Mouse (Mus musculus) heart, embryonic 11.5 days (tissue): ENCODE measurements around the gene Tmem79. TPM values are rescaled to one million over a fixed set of nuclear protein-coding genes. Genes with fewer than 3 reads are reported as not detected.

Experiments used
- ATAC-seq: fragments of 200-750 bp; cut with Nextera tagmentation; replicated peaks from 2 replicates; pipeline ENCODE4 v1.8.0; 2017; ENCODE audit warnings: moderate library complexity; ENCODE audit not compliant: insufficient number of reproducible peaks, low FRiP score, low TSS enrichment
- H3K27ac ChIP-seq: fragments of 300-500 bp; sonication (generic); 2 replicates; pipeline ENCODE4 v1.5.1; 2014; ENCODE audit warnings: mild to moderate bottlenecking, low read depth, low read length
- H3K27me3 ChIP-seq: fragments of 300-500 bp; sonication (generic); 2 replicates; pipeline ENCODE4 v1.6.1; 2014; ENCODE audit warnings: mild to moderate bottlenecking, low read length, mixed read lengths; ENCODE audit not compliant: control insufficient read depth, insufficient read depth
- H3K36me3 ChIP-seq: fragments of 300-500 bp; sonication (generic); 2 replicates; pipeline ENCODE4 v1.6.1; 2014; ENCODE audit warnings: mild to moderate bottlenecking, low read length, moderate library complexity, mixed read lengths; ENCODE audit not compliant: control insufficient read depth, insufficient read depth
- H3K4me1 ChIP-seq: fragments of 300-500 bp; sonication (generic); 2 replicates; pipeline ENCODE4 v1.6.1; 2014; ENCODE audit warnings: low read length; ENCODE audit not compliant: control insufficient read depth, insufficient read depth
- H3K4me2 ChIP-seq: fragments of 300-500 bp; sonication (generic); 2 replicates; pipeline ENCODE4 v1.6.1; 2014; ENCODE audit warnings: mild to moderate bottlenecking, moderate library complexity
- H3K4me3 ChIP-seq: fragments of 300-500 bp; sonication (generic); 2 replicates; pipeline ENCODE4 v1.5.1; 2014; ENCODE audit warnings: low read depth, low read length
- H3K9ac ChIP-seq: fragments of 300-500 bp; sonication (generic); 2 replicates; pipeline ENCODE4 v1.6.1; 2014; ENCODE audit warnings: mild to moderate bottlenecking, low read depth, low read length, moderate library complexity
- H3K9me3 ChIP-seq: fragments of 300-500 bp; sonication (generic); replicated peaks from 2 replicates; pipeline ENCODE4 v1.6.1; 2016; ENCODE audit warnings: low read length; ENCODE audit not compliant: control insufficient read depth
- WGBS: fragments of 180-500 bp; shearing (Covaris S2); extraction: QIAGEN DNeasy Blood & Tissue Kit; methylation state at CpG from one replicate; pipeline ENCODE4 v1.1.7; 2014; ENCODE audit not compliant: insufficient replicate concordance; 5-methylcytosine and 5-hydroxymethylcytosine counted together
- polyA plus RNA-seq: library from polyadenylated mRNA; unstranded; fragments of >200 nt; fragmentation: Nextera tagmentation; extraction: Ambion mirVana; gene quantifications from 2 replicates; pipeline ENCODE4 v1.2.1, GENCODE M21; 2014

The Tmem79 gene
- polyA plus RNA-seq, 1 experiment from 2014 or later = 1.3 TPM

- H3K4me2 ChIP-seq = peak overlapping the region; percentile 63
- H3K27ac ChIP-seq = peak overlapping the region; percentile 94
- 65% methylated on average over 11 of the region's 11 CpGs for WGBS
- no peaks in the 10 kb centered on the region for H3K27me3 ChIP-seq
- H3K9me3 ChIP-seq = no peaks in the 10 kb centered on the region
- H3K4me1 ChIP-seq = peaks cover 14% of the 10 kb centered on the region
- peaks cover 10% of the 10 kb centered on the region for H3K36me3 ChIP-seq
- ATAC-seq = no peak
- peak overlapping the region; percentile 50 for H3K9ac ChIP-seq
- H3K4me3 ChIP-seq = peak overlapping the region; percentile 89
Observed at GRCm38 (mm10) chr3:88337367-88338020, 1.5 kb upstream of the Tmem79 start.

GRCm38 (mm10) chr3:88335436-88336053 lies 403 bp downstream of the Tmem79 start:
- Histone ChIP-seq H3K36me3 (no peaks in the 10 kb centered on the region), H3K9ac (peak overlapping the region; percentile 97), H3K4me3 (peak overlapping the region; percentile 89), H3K4me2 (peak overlapping the region; percentile 82), H3K9me3 (no peaks in the 10 kb centered on the region), H3K4me1 (peaks cover 14% of the 10 kb centered on the region), H3K27me3 (no peaks in the 10 kb centered on the region), H3K27ac (peak overlapping the region; percentile 94)
- 0 out of 2 replicates have a peak, but pooled peaks have one; percentile 44 for ATAC-seq
- WGBS = under 1% methylated on average over 27 of the region's 27 CpGs

GRCm38 (mm10) chr3:88334902-88335435 lies 979 bp downstream of the Tmem79 start:
- Histone ChIP-seq H3K27me3 (no peaks in the 10 kb centered on the region), H3K9me3 (no peaks in the 10 kb centered on the region), H3K36me3 (no peaks in the 10 kb centered on the region), H3K27ac (peak overlapping the region; percentile 94), H3K4me3 (peak overlapping the region; percentile 89), H3K4me2 (peak overlapping the region; percentile 82), H3K4me1 (peaks cover 14% of the 10 kb centered on the region), H3K9ac (peak overlapping the region; percentile 97)
- ATAC-seq = no peak
- 33% methylated on average over 3 of the region's 3 CpGs for WGBS

- H3K27me3 ChIP-seq = no peaks in the 10 kb centered on the region
- no peak overlapping the region; the same call in 1 of the 2 replicates for H3K9ac ChIP-seq
- H3K4me3 ChIP-seq = no peak overlapping the region
- ATAC-seq = no peak
- H3K9me3 ChIP-seq = no peaks in the 10 kb centered on the region
- H3K27ac ChIP-seq = no peak overlapping the region
- 32% methylated on average over 12 of the region's 12 CpGs for WGBS
- peaks cover 14% of the 10 kb centered on the region for H3K4me1 ChIP-seq
- peak overlapping the region; percentile 82 for H3K4me2 ChIP-seq
- H3K36me3 ChIP-seq = peaks cover 3% of the 10 kb centered on the region
Observed at GRCm38 (mm10) chr3:88334029-88334658, 1.8 kb downstream of the Tmem79 start.

- no peak overlapping the region for H3K4me2 ChIP-seq
- WGBS = 25% methylated on average over 2 of the region's 2 CpGs
- H3K27ac ChIP-seq = no peak overlapping the region
- no peak overlapping the region for H3K9ac ChIP-seq
- peaks cover 6% of the 10 kb centered on the region for H3K4me1 ChIP-seq
- no peaks in the 10 kb centered on the region for H3K9me3 ChIP-seq
- no peak overlapping the region for H3K4me3 ChIP-seq
- no peaks in the 10 kb centered on the region for H3K27me3 ChIP-seq
- no peak for ATAC-seq
- H3K36me3 ChIP-seq = peaks cover 5% of the 10 kb centered on the region
Observed at GRCm38 (mm10) chr3:88331282-88331681, 4.7 kb downstream of the Tmem79 start.

GRCm38 (mm10) chr3:88328956-88329355 lies 7.0 kb downstream of the Tmem79 start:
- Histone ChIP-seq H3K27ac (no peak overlapping the region), H3K4me3 (no peak overlapping the region), H3K4me2 (no peak overlapping the region), H3K9me3 (no peaks in the 10 kb centered on the region), H3K4me1 (peaks cover 5% of the 10 kb centered on the region), H3K9ac (no peak overlapping the region), H3K27me3 (no peaks in the 10 kb centered on the region), H3K36me3 (peaks cover 5% of the 10 kb centered on the region)
- WGBS = 78% methylated on average over 5 of the region's 5 CpGs
- no peak for ATAC-seq

GRCm38 (mm10) chr3:88324951-88325405 lies 11.0 kb downstream of the Tmem79 start, which contains the start of gene Glmp:
Gene Glmp (plus strand): TSS chr3:88325023.
- Histone ChIP-seq H3K4me2 (peak within 1 kb of the TSS; percentile 95), H3K4me3 (peak within 1 kb of the TSS; percentile 88), H3K27me3 (no peaks in the 10 kb centered on the region), H3K4me1 (peaks cover 5% of the 10 kb centered on the region), H3K9ac (peak within 1 kb of the TSS; percentile 88), H3K9me3 (no peaks in the 10 kb centered on the region), H3K36me3 (peaks cover 25% of the 10 kb centered on the region), H3K27ac (no peak within 1 kb of the TSS)
- ATAC-seq = peak; percentile 66; the same call in 1 of the 2 replicates
- 2% methylated on average over 10 of the region's 10 CpGs for WGBS

- H3K27ac ChIP-seq = no peak overlapping the region
- 80% methylated on average over 1 of the region's 1 CpGs for WGBS
- no peak overlapping the region for H3K9ac ChIP-seq
- no peak overlapping the region; the same call in 1 of the 2 replicates for H3K4me2 ChIP-seq
- no peaks in the 10 kb centered on the region for H3K9me3 ChIP-seq
- H3K36me3 ChIP-seq = peaks cover 24% of the 10 kb centered on the region
- ATAC-seq = no peak
- peaks cover 8% of the 10 kb centered on the region for H3K4me1 ChIP-seq
- H3K27me3 ChIP-seq = no peaks in the 10 kb centered on the region
- H3K4me3 ChIP-seq = no peak overlapping the region
Observed at GRCm38 (mm10) chr3:88299172-88299571, 36.8 kb downstream of the Tmem79 start.
